Mouse (Mus musculus) MEL (cell line): ENCODE data around the gene Znrf1. TPM values are rescaled to one million over a fixed set of nuclear protein-coding genes. Genes with fewer than 3 reads are reported as not detected.

ENCODE experiments used
- DNase-seq: peaks from one replicate; pipeline ENCODE4 v3.0.0; 2011; ENCODE audit warnings: low read depth, low spot score
- H3K27ac ChIP-seq: 2 replicates; pipeline ENCODE4 v1.5.1; 2012; ENCODE audit warnings: low read depth, mild to moderate bottlenecking, control low read depth, low read length, moderate library complexity; ENCODE audit not compliant: control insufficient read depth
- H3K27me3 ChIP-seq, 2 experiments: fragments of 150-350 bp in 1 of 2; sonication (generic) in 1 of 2; 2 replicates each; pipeline ENCODE4 v1.6.1; 2012; ENCODE audit warnings: low read length in 2 of 2, mild to moderate bottlenecking in 2 of 2, improper control_type of control experiment in 1 of 2, moderate library complexity in 1 of 2; ENCODE audit not compliant: insufficient read depth in 2 of 2, control insufficient read depth in 1 of 2
- H3K36me3 ChIP-seq, 2 experiments: 2 replicates each; pipeline ENCODE4 v1.6.1; 2012 to 2014; ENCODE audit warnings: low read length in 2 of 2, improper control_type of control experiment in 1 of 2, inconsistent platforms in 1 of 2, mild to moderate bottlenecking in 1 of 2; ENCODE audit not compliant: insufficient read depth in 2 of 2, control insufficient read depth in 1 of 2
- H3K4me1 ChIP-seq, 2 experiments: fragments of 150-350 bp in 1 of 2; sonication (generic) in 1 of 2; 2 replicates each; pipeline ENCODE4 v1.6.1; 2012; ENCODE audit warnings: low read length in 2 of 2, improper control_type of control experiment in 1 of 2, mild to moderate bottlenecking in 1 of 2; ENCODE audit not compliant: insufficient read depth in 2 of 2, control insufficient read depth in 1 of 2
- H3K4me3 ChIP-seq, 2 experiments: fragments of 150-350 bp in 1 of 2; sonication (generic) in 1 of 2; 2 replicates each; pipeline ENCODE4 v1.5.1; 2012; ENCODE audit warnings: low read depth in 2 of 2, low read length in 2 of 2, mild to moderate bottlenecking in 2 of 2, moderate library complexity in 2 of 2, control low read depth in 1 of 2, improper control_type of control experiment in 1 of 2; ENCODE audit not compliant: control insufficient read depth in 1 of 2, insufficient read depth in 1 of 2
- H3K79me2 ChIP-seq: 2 replicates; pipeline ENCODE4 v1.6.1; 2012; ENCODE audit warnings: mild to moderate bottlenecking, low read length, moderate library complexity; ENCODE audit not compliant: control insufficient read depth, poor library complexity, insufficient read depth
- H3K9ac ChIP-seq: 2 replicates; pipeline ENCODE4 v1.6.1; 2012; ENCODE audit warnings: low read depth, mild to moderate bottlenecking, control low read depth, low read length, moderate library complexity; ENCODE audit not compliant: control insufficient read depth, poor library complexity, severe bottlenecking
- H3K9me3 ChIP-seq: fragments of 150-350 bp; sonication (generic); replicated peaks from 2 replicates; pipeline ENCODE4 v1.6.1; 2012; ENCODE audit warnings: mild to moderate bottlenecking, low read length, improper control_type of control experiment, moderate library complexity; ENCODE audit not compliant: insufficient read depth
- CHD2 ChIP-seq: IDR thresholded peaks from 2 replicates; pipeline ENCODE4 v1.6.1; 2011; ENCODE audit warnings: low read length, improper control_type of control experiment
- E2F4 ChIP-seq: IDR thresholded peaks from 2 replicates; pipeline ENCODE4 v1.6.1; 2011; ENCODE audit warnings: low read depth, low read length, improper control_type of control experiment, borderline replicate concordance
- EP300 ChIP-seq, 2 experiments: IDR thresholded peaks; 2 replicates each; pipeline ENCODE4 v1.6.1; 2011; ENCODE audit warnings: improper control_type of control experiment in 2 of 2, low read length in 2 of 2, low read depth in 1 of 2, mild to moderate bottlenecking in 1 of 2
- ETS1 ChIP-seq: IDR thresholded peaks from 2 replicates; pipeline ENCODE4 v1.6.1; 2012; ENCODE audit warnings: low read depth, mild to moderate bottlenecking, inconsistent platforms, low read length, improper control_type of control experiment, moderate library complexity
- GABPA ChIP-seq: IDR thresholded peaks from 2 replicates; pipeline ENCODE4 v1.6.1; 2012; ENCODE audit warnings: low read depth, mild to moderate bottlenecking, inconsistent platforms, low read length, improper control_type of control experiment, moderate library complexity
- GATA1 ChIP-seq: IDR thresholded peaks from 2 replicates; pipeline ENCODE4 v1.6.1; 2011; ENCODE audit warnings: low read depth, low read length, improper control_type of control experiment
- HCFC1 ChIP-seq: IDR thresholded peaks from 2 replicates; pipeline ENCODE4 v1.6.1; 2012; ENCODE audit warnings: low read depth, mild to moderate bottlenecking, inconsistent platforms, low read length, improper control_type of control experiment, moderate library complexity
- JUND ChIP-seq: IDR thresholded peaks from 2 replicates; pipeline ENCODE4 v1.6.1; 2011; ENCODE audit warnings: low read depth, mild to moderate bottlenecking, improper control_type of control experiment, low read length
- KAT2A ChIP-seq: conservative IDR thresholded peaks from 2 replicates; pipeline ENCODE4 v1.6.1; 2012; ENCODE audit warnings: low read depth, low read length, improper control_type of control experiment, inconsistent platforms
- MAFK ChIP-seq: IDR thresholded peaks from 2 replicates; pipeline ENCODE4 v1.6.1; 2011; ENCODE audit warnings: low read depth, mild to moderate bottlenecking, low read length, improper control_type of control experiment, borderline replicate concordance
- MAZ ChIP-seq: IDR thresholded peaks from 2 replicates; pipeline ENCODE4 v1.6.1; 2012; ENCODE audit warnings: low read depth, mild to moderate bottlenecking, inconsistent platforms, low read length, improper control_type of control experiment
- MEF2A ChIP-seq: IDR thresholded peaks from 2 replicates; pipeline ENCODE4 v1.6.1; 2014; ENCODE audit warnings: low read depth, mild to moderate bottlenecking, inconsistent platforms, low read length, improper control_type of control experiment; ENCODE audit not compliant: poor library complexity, insufficient replicate concordance, severe bottlenecking; ENCODE audit errors: extremely low read depth
- MXI1 ChIP-seq: IDR thresholded peaks from 2 replicates; pipeline ENCODE4 v1.6.1; 2011; ENCODE audit warnings: mild to moderate bottlenecking, low read depth, low read length, improper control_type of control experiment
- MYC ChIP-seq: IDR thresholded peaks from 2 replicates; pipeline ENCODE4 v1.6.1; 2011; ENCODE audit warnings: low read depth, mild to moderate bottlenecking, low read length, improper control_type of control experiment, moderate library complexity
- NELFE ChIP-seq: IDR thresholded peaks from 2 replicates; pipeline ENCODE4 v1.6.1; 2011; ENCODE audit warnings: low read depth, low read length, improper control_type of control experiment
- NRF1 ChIP-seq: IDR thresholded peaks from 2 replicates; pipeline ENCODE4 v1.6.1; 2014; ENCODE audit warnings: low read depth, mild to moderate bottlenecking, inconsistent platforms, low read length, improper control_type of control experiment, moderate library complexity; ENCODE audit not compliant: poor library complexity, insufficient read depth, severe bottlenecking
- POLR2A ChIP-seq, 2 experiments: IDR thresholded peaks; 2 replicates each; pipeline ENCODE4 v1.6.1; 2011 to 2012; ENCODE audit warnings: low read length in 2 of 2, mild to moderate bottlenecking in 2 of 2, control low read depth in 1 of 2, improper control_type of control experiment in 1 of 2, low read depth in 1 of 2, moderate library complexity in 1 of 2; ENCODE audit not compliant: control insufficient read depth in 1 of 2, insufficient read depth in 1 of 2, poor library complexity in 1 of 2
- POLR2AphosphoS2 ChIP-seq: IDR thresholded peaks from 2 replicates; pipeline ENCODE4 v1.6.1; 2011; ENCODE audit warnings: low read length, improper control_type of control experiment
- POLR2AphosphoS5 ChIP-seq: IDR thresholded peaks from 2 replicates; pipeline ENCODE4 v1.6.1; 2012; ENCODE audit warnings: low read depth, borderline replicate concordance, mild to moderate bottlenecking, inconsistent platforms, low read length, moderate library complexity, mixed read lengths
- RAD21 ChIP-seq: IDR thresholded peaks from 2 replicates; pipeline ENCODE4 v1.6.1; 2011; ENCODE audit warnings: mild to moderate bottlenecking, low read depth, low read length, improper control_type of control experiment
- RCOR1 ChIP-seq: IDR thresholded peaks from 2 replicates; pipeline ENCODE4 v1.6.1; 2012; ENCODE audit warnings: low read depth, mild to moderate bottlenecking, inconsistent platforms, low read length, improper control_type of control experiment
- SIN3A ChIP-seq: IDR thresholded peaks from 2 replicates; pipeline ENCODE4 v1.6.1; 2012; ENCODE audit warnings: low read length, improper control_type of control experiment, inconsistent platforms
- TAL1 ChIP-seq: IDR thresholded peaks from 2 replicates; pipeline ENCODE4 v1.6.1; 2012; ENCODE audit warnings: mild to moderate bottlenecking, inconsistent platforms, low read length, moderate library complexity, mixed read lengths
- TBP ChIP-seq: IDR thresholded peaks from 2 replicates; pipeline ENCODE4 v1.8.0; 2011; ENCODE audit warnings: low read depth, low read length, improper control_type of control experiment
- UBTF ChIP-seq: IDR thresholded peaks from 2 replicates; pipeline ENCODE4 v1.6.1; 2012; ENCODE audit warnings: low read depth, mild to moderate bottlenecking, inconsistent platforms, low read length, improper control_type of control experiment, moderate library complexity, borderline replicate concordance; ENCODE audit not compliant: insufficient read depth
- USF1 ChIP-seq: IDR thresholded peaks from 2 replicates; pipeline ENCODE4 v1.6.1; 2014; ENCODE audit warnings: low read depth, mild to moderate bottlenecking, inconsistent platforms, low read length, improper control_type of control experiment, moderate library complexity
- polyA plus RNA-seq, 2 experiments: library from polyadenylated mRNA; stranded (reverse) in 1 of 2; unstranded in 1 of 2; fragments of >175 nt in 1 of 2; fragments of >200 nt in 1 of 2; gene quantifications; 2 replicates each; pipeline versions ENCODE4 v1.2.1 to v1.2.4; 2012; ENCODE audit warnings: low replicate concordance in 2 of 2, low read depth in 1 of 2; ENCODE audit not compliant: insufficient read length in 2 of 2, insufficient read depth in 1 of 2, missing spikeins in 1 of 2
- total RNA-seq: library from RNA; depleted of rRNA; stranded (reverse); fragments of 300-350 nt; gene quantifications from 2 replicates; pipeline ENCODE4 v1.2.3, GENCODE M21; 2012

Znrf1 gene
- total and polyA plus RNA-seq, 3 experiments, result 18.4 to 36.0 TPM; not detected in 1

GRCm38 (mm10) chr8:111628894-111629501 is 93.1 kb downstream of the Znrf1 start:
- TF ChIP-seq MXI1, result no peak
- TF ChIP-seq RAD21, result no peak
- TF ChIP-seq POLR2AphosphoS2, result no peak
- TF ChIP-seq EP300 (IDR thresholded peaks at IDR 0.05; ENCODE audit: low read depth in 1 of 2, low read length in 2 of 2), result no peak
- no peak for TF ChIP-seq GABPA
- TF ChIP-seq MAZ, result no peak
- TF ChIP-seq SIN3A, result no peak
- TF ChIP-seq USF1, result no peak
- TF ChIP-seq CHD2, result no peak
- TF ChIP-seq HCFC1, result no peak
- TF ChIP-seq GATA1, result no peak
- H3K4me1 ChIP-seq, result no peaks in the 10 kb centered on the region
- H3K4me3 ChIP-seq, result no peak overlapping the region
- no peaks in the 10 kb centered on the region for H3K27me3 ChIP-seq
- no peak overlapping the region for H3K9ac ChIP-seq
- no peak overlapping the region for H3K27ac ChIP-seq
- H3K9me3 ChIP-seq, result no peaks in the 10 kb centered on the region
- H3K79me2 ChIP-seq, result no peaks in the 10 kb centered on the region
- H3K36me3 ChIP-seq, result no peaks in the 10 kb centered on the region
- no peak for DNase-seq

GRCm38 (mm10) chr8:111630105-111630521 is 94.2 kb downstream of the Znrf1 start, which contains the start of gene Ldhd:
Gene Ldhd, minus strand, starts transcription at chr8:111630374.
- TF ChIP-seq NRF1 (no peak), POLR2A (IDR thresholded peaks at IDR 0.05; ENCODE audit: control insufficient read depth in 1 of 2, insufficient read depth in 1 of 2, low read depth in 1 of 2, low read length in 2 of 2, poor library complexity in 1 of 2) (peak in 1 of 2 experiments; percentile 32; a peak in 1 of 4 replicates)
- Histone ChIP-seq H3K36me3 (no peaks in the 10 kb centered on the region), H3K79me2 (no peaks in the 10 kb centered on the region), H3K4me1 (no peaks in the 10 kb centered on the region), H3K27me3 (no peaks in the 10 kb centered on the region), H3K9ac (no peak within 1 kb of the TSS), H3K27ac (no peak within 1 kb of the TSS), H3K9me3 (no peaks in the 10 kb centered on the region), H3K4me3 (no peak within 1 kb of the TSS)
- DNase-seq, result no peak

GRCm38 (mm10) chr8:111631589-111631988 is 95.7 kb downstream of the Znrf1 start:
- Histone ChIP-seq H3K36me3 (no peaks in the 10 kb centered on the region), H3K4me1 (no peaks in the 10 kb centered on the region), H3K27ac (no peak overlapping the region), H3K27me3 (no peaks in the 10 kb centered on the region), H3K79me2 (no peaks in the 10 kb centered on the region), H3K9me3 (no peaks in the 10 kb centered on the region), H3K9ac (no peak overlapping the region), H3K4me3 (no peak overlapping the region)
- DNase-seq, result no peak
- TF ChIP-seq MEF2A (no peak), POLR2AphosphoS5 (no peak), EP300 (IDR thresholded peaks at IDR 0.05; ENCODE audit: low read depth in 1 of 2, low read length in 2 of 2) (no peak), CHD2 (no peak), MYC (no peak), RCOR1 (no peak), HCFC1 (no peak), ETS1 (no peak), TBP (no peak), RAD21 (no peak), MAFK (no peak), GABPA (no peak), E2F4 (no peak), UBTF (no peak), TAL1 (no peak), KAT2A (no peak), USF1 (no peak), JUND (no peak), NELFE (no peak)
